Mouse (Mus musculus) lung, postnatal 14 days (tissue): Measurements from ENCODE around the gene Rnf43.

Experiments used
- DNase-seq: peaks from one replicate; pipeline ENCODE4 v3.0.0; 2021

The Rnf43 gene

DNA sequence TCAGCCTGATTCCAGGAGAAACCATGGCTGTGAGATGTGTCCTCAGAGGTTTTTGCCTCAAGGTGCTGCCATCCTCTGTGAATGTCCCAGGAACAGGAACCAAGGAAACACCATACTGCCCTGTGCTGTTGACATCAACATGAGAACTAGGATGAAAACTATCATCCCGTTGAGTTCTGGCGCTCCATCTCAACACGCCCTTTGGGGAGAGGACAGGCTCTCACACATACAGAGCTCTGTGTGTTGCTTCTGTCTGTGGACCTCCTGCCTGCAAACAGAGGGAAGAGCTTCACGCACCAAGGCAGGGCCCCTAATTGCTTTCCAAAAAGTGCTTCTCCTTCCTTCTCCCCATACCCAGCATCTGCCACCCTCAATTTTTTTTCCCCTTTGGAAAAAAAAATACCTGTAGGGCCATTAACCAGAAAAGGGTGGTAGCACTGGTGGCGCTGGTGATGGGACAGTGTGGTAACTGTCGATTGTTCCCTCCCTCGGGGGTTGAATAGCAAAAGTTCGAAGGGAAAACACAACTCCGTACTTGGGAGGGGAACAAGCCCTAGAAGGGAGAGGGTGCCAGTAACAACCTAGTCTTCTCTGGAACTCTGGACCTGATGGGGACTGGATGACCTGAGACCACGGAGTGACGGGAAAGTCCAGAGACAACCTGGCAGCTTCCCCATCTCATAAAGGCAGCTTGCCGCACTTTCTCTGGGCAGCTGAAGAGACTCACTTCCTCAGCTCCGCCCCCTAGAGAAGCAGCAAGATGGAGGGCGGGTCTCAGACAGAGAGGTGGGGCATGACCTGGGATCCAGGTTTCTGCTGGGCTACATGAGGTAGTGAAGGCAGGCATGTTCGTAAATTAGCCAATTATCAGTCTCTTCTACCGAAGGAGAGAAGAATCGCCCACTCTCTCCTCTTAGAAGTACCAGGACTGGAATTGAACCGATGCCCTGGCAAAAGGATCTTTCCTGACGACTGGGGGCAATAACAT is 85.9 kb downstream of the Rnf43 start:
- DNase-seq = peak; percentile 49

DNA sequence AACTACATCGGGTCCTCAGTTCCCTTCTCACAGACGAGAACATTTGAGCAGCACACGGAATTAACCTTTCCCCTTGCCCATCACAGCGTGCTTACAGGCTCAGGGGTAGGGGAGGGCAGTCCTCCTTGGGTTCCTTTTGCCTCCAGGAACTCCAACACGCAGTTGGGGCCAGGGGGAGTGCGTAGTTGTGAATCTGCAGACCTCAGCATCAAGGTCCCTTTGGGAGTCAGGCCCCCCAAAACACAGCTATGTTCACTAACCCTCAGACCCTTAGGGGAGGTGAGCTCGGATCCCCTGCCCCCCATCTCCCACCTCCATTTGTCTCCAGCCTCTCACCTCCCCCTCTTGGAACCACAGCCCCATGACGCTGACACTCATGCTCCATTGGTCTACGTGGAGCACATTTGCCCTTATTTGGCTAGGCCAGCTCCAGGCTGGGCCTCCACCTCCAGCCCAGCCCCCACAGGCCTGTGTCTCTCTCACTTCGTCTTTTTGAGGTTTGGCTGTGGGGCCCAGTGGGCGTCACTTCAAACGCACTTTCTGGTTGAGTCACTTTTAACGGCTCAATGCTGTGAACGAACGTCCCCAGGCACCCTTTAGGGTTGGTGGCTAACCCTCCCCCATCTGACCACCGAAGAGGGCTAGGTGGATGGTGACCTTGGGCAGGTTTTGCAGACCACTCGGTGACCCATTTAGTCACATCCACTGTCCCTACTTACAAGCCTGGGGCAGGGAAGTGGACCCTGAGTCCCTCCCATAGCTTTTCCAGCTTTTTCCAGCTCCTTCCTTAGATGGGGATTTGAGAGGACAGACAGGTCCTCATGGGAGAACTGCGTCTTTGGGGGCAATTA is 86.9 kb downstream of the Rnf43 start:
- DNase-seq = peak; percentile 64

DNA sequence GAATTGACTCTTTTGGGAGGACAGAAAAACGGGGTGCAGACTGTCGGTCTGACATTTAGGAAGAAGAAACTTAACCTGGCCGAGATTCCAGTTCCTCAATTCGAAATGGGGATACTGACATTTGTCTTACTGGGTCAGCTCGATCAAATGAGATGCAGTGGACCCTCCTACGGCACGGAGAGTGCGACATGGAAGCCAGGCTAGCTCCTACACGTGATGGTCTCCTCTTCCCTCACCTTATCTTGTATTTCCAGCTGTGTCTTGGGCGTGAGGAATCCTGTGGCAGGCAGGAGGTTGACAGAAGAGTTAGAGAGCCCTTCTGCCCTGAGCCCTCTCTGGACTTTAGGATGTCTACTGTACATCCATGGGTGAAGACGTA is 87.5 kb downstream of the Rnf43 start:
- DNase-seq = no peak

DNA sequence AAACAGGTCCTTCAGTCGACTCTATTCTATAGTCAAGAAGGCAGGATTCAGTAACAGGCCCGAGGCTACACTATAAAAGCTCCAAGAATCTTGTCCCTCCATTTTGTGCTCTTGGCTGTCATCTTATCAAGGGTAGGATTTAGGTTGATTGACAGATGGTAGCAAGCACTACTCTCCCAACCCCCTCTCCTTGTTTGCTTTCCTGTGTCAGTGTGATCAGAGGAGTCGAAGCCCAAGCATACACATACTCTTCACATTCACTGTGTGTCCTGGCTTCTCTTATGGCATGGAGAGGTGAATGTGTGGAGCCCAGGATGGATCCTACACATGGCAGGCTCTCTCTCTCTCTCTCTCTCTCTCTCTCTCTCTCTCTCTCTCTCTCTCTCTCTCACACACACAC is 88.0 kb downstream of the Rnf43 start:
- no peak for DNase-seq

DNA sequence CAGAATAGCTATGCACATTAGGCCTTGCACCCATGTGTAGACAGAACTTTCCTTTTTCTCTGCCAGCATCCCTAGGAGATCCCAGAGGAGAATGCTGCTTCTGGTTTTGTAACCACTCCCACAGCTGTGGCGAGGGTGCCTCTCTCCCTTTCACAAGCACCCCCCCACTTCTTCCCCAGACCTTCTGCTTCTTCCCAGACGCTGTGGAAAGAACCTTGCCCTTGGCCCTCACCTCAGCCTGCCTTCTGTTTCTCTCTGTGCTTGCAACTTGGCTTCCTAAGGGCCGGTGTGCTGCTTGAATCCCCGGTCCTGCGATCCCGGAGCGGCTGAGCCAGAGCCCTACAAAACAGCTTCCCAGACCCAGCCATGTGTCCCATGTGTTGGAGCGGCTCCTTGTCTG is 88.5 kb downstream of the Rnf43 start:
- no peak for DNase-seq

DNA sequence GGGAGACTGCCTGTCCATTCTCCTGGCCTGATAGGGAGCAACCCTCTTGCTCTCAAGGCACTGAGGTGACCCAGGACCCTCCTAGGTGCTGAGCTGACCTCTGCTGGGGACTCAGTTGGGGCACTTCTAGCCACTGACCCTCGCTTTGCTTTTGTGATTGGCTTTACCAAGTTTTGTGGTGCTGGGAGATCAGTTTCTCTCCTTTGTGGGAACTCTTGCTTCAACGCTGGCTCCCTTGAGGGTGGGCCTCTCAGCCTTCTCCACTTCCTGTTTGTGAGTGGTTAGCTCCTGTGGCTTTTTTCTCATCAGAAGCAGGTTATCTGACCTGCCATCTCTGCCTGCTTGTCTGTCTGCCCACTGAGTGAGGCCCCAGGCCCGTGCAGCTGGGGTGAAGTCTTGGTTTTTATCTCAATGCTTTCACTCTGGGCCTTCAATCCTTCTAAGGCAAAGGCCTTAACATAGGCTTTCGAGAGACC is 89.0 kb downstream of the Rnf43 start:
- DNase-seq = no peak

DNA sequence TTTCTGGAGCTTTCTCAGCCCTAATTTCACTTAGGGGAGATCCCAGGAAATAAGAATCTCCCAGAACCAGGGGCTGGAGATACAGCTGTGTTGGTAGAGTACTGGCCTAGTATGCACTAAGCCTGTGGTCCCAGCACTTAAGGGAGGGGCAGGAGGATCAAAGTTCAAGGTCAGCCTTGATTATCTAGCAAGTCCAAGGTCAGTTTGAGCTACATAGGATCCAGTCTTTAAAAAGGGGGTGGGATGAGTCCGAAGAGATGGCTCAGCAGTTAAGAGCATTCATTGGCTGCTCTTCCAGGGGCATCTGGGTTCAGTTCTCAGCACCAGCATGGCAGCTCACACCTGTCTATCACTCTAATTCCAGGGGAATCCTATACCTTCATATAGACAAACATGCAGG is 89.8 kb downstream of the Rnf43 start:
- no peak for DNase-seq

DNA sequence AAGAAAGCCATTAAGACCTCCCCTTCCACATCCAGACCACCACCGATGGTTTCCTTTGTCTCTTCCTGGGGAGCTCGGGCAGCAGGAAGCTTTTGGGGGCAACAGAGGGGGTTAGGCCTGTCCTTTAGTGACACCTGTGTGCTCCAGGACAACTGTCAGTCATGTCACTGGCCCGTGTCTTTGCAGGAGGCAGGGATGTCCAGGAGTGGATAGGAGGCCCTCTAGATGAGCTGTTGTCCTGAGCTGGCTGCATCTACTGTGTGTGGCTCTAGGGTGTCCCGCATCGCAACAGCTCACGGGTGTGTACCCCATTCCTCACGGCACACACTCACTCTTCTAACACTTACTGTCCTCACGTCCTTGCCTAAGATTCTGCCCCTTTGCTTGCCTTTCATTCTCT is 90.7 kb downstream of the Rnf43 start:
- DNase-seq = no peak

DNA sequence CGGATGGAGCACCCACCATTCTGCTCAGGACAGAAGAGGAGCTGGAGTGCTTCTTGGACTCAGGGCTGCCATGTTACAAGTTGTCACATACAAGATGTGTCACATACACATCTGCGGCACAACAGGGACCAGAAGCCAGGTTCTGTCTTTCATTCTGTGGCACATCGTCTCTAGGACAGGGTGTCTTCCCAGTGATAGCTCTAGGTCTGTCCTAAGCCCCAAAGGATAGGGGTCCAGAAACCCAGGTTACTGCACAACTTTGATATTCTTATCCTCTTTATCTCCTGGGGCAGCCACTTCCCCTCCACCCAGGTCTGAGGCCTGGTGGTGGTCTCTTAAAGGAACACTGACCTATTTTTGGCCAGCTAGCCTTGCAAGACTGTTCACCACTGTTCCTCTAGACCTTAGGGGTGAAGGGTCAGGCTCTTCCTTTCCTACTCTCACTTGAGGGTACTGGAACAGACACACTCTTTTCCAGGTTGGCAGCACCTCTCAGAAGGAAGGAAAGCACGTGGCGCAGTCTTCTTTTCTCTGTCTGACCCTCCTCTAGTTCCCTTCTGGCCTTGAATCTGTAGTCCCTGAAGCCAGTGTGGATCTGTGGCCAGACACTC is 91.5 kb downstream of the Rnf43 start:
- DNase-seq = no peak

DNA sequence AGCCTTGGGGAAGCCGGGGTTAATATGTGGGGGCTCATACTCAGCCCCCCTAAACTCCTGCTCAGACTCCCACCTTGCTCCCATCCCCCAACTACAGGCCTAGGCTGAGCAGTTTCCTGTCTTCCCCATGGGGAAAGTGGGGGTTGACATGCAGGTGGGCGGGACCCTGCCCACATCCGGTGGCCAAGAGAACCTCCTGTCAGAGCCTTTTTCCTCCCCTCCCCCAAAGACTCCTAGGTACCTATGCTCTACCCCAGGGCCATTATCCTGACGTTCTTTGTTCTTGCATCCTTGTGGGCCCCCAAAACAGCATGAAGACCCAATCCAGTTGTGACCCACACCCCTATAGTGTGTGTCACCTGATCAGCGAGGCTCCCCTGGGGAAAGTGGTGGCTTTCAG is 92.1 kb downstream of the Rnf43 start:
- DNase-seq = no peak

DNA sequence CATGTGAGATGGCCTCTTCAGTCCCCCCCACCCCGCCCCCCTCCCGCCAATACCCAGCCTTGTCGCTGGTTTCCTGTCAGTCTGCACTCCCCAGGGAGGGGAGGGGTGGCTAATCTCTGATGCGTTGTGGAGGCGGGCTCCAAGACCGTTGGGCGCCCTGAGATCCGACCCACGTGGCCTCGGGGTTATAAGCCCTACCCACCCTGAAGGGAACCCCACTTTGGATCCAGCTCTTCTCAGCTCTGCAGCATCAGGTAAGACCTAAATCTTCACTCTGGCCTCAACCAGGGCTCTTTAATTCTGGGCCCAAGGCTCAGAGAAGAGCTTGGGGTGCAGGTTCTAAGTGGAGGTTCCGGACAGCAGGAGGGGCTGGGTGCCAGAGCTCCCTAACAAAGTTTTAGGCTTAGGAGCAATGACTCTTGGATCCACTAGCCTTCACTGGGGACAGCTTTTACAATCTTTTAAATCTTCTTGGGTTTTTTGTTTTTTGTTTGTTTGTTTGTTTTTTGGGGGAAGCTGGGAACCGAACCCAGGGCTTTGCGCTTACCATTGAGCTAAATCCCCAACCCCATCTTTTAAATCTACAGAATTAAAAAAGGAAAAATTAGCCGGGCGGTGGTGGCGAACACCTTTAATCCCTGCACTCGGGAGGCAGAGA is 93.0 kb downstream of the Rnf43 start:
- DNase-seq = peak; percentile 71

DNA sequence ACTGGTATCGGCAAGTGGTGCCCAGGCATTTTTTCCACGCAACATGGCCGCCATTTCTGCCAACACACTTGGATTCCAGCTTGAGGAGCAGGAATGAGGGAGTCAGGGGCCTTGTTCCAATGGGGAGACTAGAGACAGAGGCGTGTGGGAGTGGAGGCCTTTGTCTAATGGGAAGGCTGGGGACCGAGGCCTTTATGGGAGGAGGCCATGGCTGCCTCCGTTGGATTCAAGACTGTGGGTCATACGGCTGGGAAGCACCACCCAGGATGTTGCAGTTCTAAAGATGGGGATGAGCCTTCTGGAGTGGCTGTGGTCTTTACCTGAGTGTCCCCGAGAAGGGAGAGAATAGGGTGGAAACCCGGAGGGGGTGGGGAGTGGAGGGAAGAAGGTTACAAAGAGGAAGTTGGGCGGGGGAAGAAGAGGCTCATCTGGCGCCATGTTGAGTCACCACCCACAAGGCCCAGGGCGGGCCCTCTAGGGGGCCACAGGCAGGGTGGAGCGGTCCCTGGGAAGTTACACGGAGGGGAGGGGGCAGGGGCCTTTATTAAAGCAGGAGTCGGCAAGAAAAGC is 93.8 kb downstream of the Rnf43 start:
- DNase-seq = peak; percentile 46

DNA sequence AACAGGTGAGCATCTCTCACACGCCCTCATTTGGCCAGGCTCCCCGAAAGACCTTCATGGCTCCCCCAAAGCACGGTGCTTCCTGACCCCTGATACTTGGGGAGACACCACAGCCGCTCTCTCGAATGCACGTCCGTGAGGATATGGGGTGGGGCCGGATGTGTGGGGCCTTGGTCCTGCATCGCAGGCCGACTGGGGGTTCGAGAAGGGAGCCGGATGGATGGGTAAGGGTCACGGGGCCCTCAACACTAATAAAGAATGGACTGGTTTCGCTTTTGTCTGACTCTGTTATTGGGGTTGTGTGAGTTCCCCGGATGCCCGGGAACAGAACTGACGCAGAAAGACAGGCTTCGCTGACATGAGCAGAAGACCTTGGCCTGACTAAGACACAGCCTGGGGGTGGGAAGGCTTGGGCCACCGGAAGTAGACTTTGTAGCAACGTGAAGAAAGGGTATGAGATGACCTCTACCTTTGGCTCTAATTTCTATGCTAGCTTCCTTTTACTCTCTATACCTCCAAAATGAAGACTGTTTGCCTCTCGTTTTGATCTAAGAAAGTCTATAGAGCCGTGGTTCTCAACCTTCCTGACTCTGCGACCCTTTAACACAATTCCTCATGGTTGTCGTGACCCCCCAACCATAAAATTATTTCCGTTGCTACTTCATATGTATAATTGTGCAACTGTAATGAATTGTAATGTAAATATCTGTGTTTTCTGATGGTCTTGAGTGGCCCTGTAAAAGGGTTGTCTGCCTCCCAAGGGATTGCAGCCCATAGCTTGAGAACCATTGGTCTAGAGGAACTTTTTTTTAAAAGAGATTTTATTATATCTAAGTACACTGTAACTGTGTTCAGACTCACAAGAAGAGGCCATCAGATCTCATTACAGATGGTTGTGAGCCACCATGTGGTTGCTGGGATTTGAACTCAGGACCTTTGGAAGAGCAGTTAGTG is 94.8 kb downstream of the Rnf43 start:
- DNase-seq = no peak

DNA sequence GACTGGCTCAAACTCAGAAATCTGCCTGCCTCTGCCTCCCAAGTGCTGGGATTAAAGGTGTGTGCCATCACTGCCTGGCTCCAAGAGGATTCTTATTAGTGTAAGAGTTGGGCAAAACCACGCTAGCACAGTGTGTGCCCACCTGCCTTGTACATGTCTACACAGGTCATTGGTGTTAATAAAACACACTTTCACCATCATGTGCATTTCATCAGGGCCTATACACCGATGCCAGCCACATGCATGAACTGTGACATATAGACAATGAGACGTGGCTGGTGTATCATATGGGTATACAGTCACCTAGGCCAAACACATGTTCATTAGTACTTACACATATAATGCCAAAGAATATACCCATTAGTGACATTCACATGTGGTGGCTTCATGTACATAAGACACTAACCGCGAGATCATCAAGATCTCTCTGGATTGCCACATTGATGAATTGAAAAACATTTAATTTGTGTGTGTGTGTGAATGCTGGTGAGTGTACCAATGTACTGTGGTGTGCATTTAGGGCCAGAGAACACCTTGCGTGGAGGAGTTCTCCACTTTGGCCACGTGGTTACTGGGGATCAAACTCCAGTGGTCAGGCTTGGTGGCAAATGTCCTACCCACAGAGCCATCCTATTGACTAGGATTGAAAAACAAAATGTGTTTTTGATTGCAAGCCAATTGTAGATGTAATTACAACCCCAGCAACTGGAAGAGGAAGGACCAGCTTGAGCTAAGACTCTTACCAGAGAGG is 95.8 kb downstream of the Rnf43 start:
- no peak for DNase-seq

DNA sequence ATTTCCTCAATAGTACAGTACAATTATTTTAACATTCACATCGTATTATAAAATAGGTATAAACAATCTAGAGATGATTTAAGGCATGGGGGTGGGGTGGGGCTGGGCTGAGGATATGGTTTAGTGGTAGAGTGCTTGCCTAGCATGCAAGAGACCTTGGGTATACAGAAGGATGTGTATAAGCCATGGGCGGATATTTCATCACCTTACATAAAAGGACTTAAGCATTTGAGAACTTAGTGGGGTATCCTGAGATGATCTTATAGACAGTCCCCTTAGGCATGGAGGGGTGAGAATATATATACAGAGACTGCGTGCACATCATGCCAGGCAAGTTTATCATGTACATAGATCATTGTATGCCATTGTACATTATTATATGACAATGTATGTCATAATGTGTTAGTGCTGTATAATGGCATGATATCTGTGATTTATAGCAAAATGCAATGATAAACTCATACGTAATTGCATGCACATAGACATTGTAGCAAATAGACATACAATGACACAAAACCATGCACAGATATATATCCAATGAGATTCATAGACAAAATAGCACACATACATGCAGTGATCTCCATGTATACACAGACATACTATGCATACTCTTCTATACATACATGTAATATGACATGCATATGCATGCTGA is 96.6 kb downstream of the Rnf43 start:
- no peak for DNase-seq

DNA sequence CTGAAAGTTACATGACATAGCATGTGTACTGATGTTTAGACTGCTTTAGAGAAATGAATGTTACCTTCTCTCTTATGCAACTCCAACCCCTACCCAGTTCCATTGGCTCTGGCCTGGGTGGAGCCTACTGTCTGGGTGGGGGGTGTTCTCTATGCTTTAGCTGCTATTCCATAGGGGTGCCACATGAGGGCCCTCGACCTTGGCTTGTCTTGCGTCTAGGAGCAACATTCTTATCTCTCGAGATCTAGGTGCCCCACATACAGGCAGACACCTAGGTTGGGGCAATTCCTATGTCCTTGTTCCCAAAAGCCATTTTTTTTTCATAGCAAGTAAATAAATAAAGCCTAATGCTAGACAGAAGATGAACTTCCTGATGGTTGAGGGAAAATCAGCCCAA is 97.1 kb downstream of the Rnf43 start:
- no peak for DNase-seq

DNA sequence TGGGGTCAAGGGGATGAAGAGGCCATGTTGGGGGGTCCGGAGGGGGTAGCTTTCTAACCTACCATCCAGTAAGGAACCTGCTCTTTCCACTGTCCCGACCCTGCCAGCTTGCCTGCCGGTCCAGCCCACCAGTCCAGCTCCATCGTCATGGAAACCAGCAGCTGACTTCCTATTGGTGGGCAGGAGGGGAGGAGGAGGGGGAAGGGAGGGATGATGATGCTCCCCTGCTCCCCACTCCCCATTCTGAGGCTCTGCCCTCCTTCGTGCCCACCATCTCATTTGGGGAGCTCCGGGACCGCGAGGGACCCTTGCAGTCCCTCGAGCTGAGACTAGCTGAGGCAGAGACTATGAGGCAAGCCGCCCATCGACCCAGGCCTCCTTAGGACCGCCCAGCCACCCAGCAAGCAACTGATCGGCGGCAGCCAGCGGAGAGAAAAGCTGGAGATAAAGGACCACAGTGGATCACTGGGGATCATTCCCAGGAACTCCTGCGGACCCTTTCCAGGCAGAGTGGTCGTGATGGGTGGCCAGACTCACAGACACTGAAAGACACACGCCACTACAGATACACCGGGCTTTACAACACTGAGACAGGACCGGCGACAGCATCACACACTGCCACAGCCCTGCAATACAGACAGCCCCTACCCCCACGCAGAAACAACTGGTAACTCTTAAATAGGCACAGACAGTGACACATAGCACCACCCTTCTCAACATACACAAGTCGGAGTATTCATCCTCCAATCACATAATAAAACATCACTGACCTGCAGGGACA is 98.0 kb downstream of the Rnf43 start, which contains the start of gene Tspoap1:
Gene Tspoap1 (plus strand): TSS at position 241 of the 781 bp plus-strand sequence.
- DNase-seq = no peak

DNA sequence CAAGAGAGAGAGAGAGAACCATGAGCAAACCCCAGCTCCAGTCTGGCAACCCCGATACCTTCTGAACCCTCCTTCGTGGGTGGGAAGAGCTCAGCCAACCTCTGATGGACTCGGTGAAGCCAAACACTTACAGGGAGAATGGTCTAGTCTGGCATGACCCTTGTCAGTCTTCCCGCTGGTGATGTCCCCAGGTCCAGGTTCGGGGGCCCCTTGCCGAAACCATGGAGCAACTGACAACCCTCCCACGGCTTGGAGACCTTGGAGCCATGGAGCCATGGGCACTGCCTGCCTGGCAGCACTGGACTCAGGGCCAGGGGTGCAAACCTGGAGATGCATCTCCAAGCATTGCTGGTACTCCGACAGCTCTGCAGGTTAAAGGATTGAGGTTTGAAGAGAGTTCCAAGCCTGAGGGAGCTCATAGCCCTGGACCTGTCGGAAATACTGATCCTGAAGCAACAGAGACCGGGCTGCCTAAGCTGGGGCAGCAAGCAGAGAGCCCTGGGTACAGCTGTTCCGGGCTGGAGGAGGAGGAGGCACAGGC is 98.7 kb downstream of the Rnf43 start:
- DNase-seq = no peak
